Comparison of ENCODE assay signal across 7 mouse cellular contexts in genomic region chr15:85653421-85654401, GRCm38 (mm10).
A peak's percentile ranks its signal among the peaks of the same experiment; 100 is the strongest.
DNase-seq lines count a peak whose midpoint lies in the region; ATAC-seq and TF ChIP-seq lines count a peak whose summit lies in the region.

No protein-coding gene starts in this region.

- TF ChIP-seq POLR2A in cerebellum, adult 2 months (IDR thresholded peaks at IDR 0.05; ENCODE audit: borderline replicate concordance, insufficient read depth, low read length), result peak; percentile 52; the same call in 1 of the 2 replicates
- no peak; the same call in none of the 2 replicates for TF ChIP-seq POLR2A in spleen, adult 2 months (IDR thresholded peaks at IDR 0.05; ENCODE audit: low read depth, low read length)

- H3K4me1 ChIP-seq in cerebellum, adult 2 months (ENCODE audit: control insufficient read depth, insufficient read depth, low read length), result peaks cover 32% of the 10 kb centered on the region
- peaks cover 60% of the 10 kb centered on the region for H3K4me1 ChIP-seq in hindbrain, embryonic 15.5 days (replicated peaks)
- peaks cover 16% of the 10 kb centered on the region for H3K4me1 ChIP-seq in spleen, adult 2 months (ENCODE audit: control insufficient read depth, insufficient read depth, insufficient read length)

- peak overlapping the region; percentile 100 for H3K27ac ChIP-seq in cerebellum, adult 2 months (ENCODE audit: insufficient read depth, low read length)
- peak overlapping the region; percentile 99 for H3K27ac ChIP-seq in hindbrain, embryonic 15.5 days (replicated peaks)
- peak overlapping the region; percentile 95 for H3K27ac ChIP-seq in spleen, adult 2 months (ENCODE audit: insufficient read depth, low read length)

- peak; percentile 86 for ATAC-seq in hindbrain, embryonic 15.5 days (ENCODE audit: low FRiP score, low read depth)
- ATAC-seq in megakaryocyte, adult 5-6 weeks (ENCODE audit: poor library complexity, severe bottlenecking), result peak; percentile 66

- peak overlapping the region; percentile 57 for H3K4me3 ChIP-seq in cerebellum, adult 2 months (replicated peaks; ENCODE audit: insufficient read depth, low read depth, low read length)
- peak overlapping the region; percentile 35 for H3K4me3 ChIP-seq in hindbrain, embryonic 15.5 days
- H3K4me3 ChIP-seq in spleen, adult 2 months (ENCODE audit: extremely low read depth, insufficient read depth, insufficient read length), result peak overlapping the region; percentile 83

- no peaks in the 10 kb centered on the region for H3K27me3 ChIP-seq in cerebellum, adult 2 months (ENCODE audit: control insufficient read depth, insufficient read depth, low read length)
- H3K27me3 ChIP-seq in hindbrain, embryonic 15.5 days, result peaks cover 7% of the 10 kb centered on the region; the same call in 1 of the 2 replicates
- H3K27me3 ChIP-seq in spleen, adult 2 months (ENCODE audit: control insufficient read depth, insufficient read depth, low read length), result no peaks in the 10 kb centered on the region

- H3K9ac ChIP-seq in hindbrain, embryonic 15.5 days, result peak overlapping the region; percentile 72

- H3K4me2 ChIP-seq in hindbrain, embryonic 15.5 days, result peak overlapping the region; percentile 69

- no peaks in the 10 kb centered on the region for H3K36me3 ChIP-seq in hindbrain, embryonic 15.5 days
- no peaks in the 10 kb centered on the region for H3K36me3 ChIP-seq in spleen, adult 2 months (ENCODE audit: control insufficient read depth, insufficient read depth, low read length)

- WGBS in cerebellum, adult 2 months, result 1% methylated on average over 31 of the region's 32 CpGs
- 19% methylated on average over 32 of the region's 32 CpGs for WGBS in hindbrain, embryonic 15.5 days
- 2% methylated on average over 32 of the region's 32 CpGs for WGBS in spleen, adult 2 months

- no peaks in the 10 kb centered on the region for H3K9me3 ChIP-seq in hindbrain, embryonic 15.5 days

- DNase-seq in NIH3T3 (ENCODE audit: low read depth), result peak; percentile 94
- peak; percentile 88 to 92 for DNase-seq in cerebellum, adult 2 months
- DNase-seq in frontal cortex, postnatal 25 days (ENCODE audit: low spot score in 2 of 2), result peak; percentile 62 to 80
- peak; percentile 72 to 81 for DNase-seq in left cerebral cortex, adult 8-10 months (ENCODE audit: low spot score in 2 of 2)
- peak; percentile 49 to 59 for DNase-seq in spleen, adult 2 months (ENCODE audit: low read depth in 1 of 2, low spot score in 2 of 2)

- TF ChIP-seq CTCF in cerebellum, adult 2 months (IDR thresholded peaks at IDR 0.05; ENCODE audit: borderline replicate concordance, insufficient read depth, low read depth, low read length), result no peak
- no peak for TF ChIP-seq CTCF in spleen, adult 2 months (IDR thresholded peaks at IDR 0.05; ENCODE audit: extremely low read depth, insufficient read depth, insufficient read length, insufficient replicate concordance)

Comparison
In these comparisons a context has a peak if more than half of its experiments do, and no peak if none do; other contexts are left out.
1. Peak in every context shown above with its lines: DNase-seq, ATAC-seq, H3K4me3 ChIP-seq and H3K27ac ChIP-seq.